Mouse (Mus musculus): ENCODE results near the gene Ralgapa2. TPM values are rescaled to one million over a fixed set of nuclear protein-coding genes. Genes with fewer than 3 reads are reported as not detected.
A peak's percentile ranks its signal among the peaks of the same experiment; 100 is the strongest.
"Not testable (repeated sequence)": the region's sequence is repeated elsewhere in the genome, so short reads cannot be mapped to it uniquely, and the experiment has no call there.

The Ralgapa2 gene
- total RNA-seq, 2 experiments from 2014 or later, result 10.2 to 22.8 TPM

DNA sequence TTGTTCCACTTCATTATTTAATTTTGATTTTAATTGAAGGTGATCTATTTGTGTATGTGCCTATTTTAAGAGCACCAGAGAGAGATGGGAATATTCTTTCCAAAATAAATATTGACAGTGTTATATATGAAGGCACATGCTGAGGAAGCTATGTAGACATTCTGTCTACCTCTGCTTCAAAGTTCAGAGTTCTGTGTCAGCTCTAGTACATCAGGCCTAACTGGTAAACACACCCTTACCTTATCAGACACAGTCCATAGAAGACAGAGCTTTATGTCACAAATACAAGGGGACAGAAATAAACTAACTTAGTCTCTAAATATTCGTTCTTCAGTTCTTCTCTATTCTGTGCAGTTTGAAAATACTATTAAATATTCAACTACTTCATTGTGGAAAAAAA, 12.1 kb downstream of the Ralgapa2 start:
- no peak for ATAC-seq (replicated peaks; ENCODE audit: low FRiP score, poor library complexity, severe bottlenecking)

DNA sequence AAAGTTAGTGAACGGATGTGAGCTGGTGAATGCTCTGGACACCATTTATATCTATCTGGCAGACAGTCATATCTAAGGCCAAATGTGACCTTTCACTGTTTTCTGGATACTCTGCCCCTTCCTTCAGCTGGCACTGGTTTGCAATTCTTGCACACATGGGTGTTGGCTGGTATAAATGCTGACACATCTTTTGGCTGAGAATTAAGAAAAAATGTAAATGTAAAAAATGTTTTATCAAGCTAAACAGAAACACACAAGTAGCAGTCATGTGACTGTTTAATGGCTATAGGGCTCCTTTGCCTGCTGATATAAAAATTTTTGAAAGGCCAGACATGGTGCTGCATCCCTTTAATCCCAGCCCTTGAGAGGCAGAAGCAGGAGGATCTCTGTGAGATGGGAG, 13.0 kb downstream of the Ralgapa2 start:
- peak; percentile 64 for ATAC-seq (replicated peaks; ENCODE audit: low FRiP score, poor library complexity, severe bottlenecking)

DNA sequence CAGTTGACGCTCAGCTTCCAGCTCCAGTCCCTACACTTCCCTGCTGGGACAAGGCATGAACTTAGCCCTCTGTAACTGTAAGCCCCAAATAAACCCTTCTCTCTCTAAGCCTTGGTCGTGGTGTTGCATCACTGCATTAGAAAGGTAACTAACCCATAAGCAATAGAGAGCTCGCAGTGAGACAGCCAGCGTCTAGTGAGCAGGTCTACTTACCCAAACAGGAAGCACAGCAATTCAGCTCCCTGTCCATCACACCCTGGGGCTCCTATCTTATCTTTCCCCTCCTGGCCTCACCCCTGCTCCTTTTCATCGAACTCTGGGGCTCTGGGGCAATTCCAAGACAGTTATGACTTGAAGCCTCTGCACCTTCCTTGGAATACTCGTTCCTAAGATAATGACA, 13.8 kb downstream of the Ralgapa2 start:
- peak; percentile 52 for ATAC-seq (replicated peaks; ENCODE audit: low FRiP score, poor library complexity, severe bottlenecking)

DNA sequence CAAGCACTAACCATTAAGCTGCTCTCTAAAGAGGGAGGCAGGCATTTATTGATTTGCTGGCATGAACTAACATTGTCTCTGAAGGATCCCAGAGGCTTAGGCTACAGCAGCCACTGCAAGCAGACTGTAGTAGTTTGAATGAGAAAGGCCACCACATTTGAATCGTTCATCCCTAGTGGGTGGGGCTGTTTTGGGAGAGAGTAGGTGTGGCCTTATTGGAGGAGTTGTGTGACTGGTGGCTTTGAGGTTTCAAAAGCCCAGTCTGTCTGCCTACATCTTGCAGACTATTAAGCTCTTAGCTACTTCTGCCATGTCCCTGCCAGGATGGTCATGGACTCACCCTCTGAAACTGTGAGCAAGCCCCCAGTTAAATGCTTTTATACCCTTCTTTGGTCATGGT, 15.1 kb downstream of the Ralgapa2 start:
- ATAC-seq (replicated peaks; ENCODE audit: low FRiP score, poor library complexity, severe bottlenecking), result peak; percentile 71

DNA sequence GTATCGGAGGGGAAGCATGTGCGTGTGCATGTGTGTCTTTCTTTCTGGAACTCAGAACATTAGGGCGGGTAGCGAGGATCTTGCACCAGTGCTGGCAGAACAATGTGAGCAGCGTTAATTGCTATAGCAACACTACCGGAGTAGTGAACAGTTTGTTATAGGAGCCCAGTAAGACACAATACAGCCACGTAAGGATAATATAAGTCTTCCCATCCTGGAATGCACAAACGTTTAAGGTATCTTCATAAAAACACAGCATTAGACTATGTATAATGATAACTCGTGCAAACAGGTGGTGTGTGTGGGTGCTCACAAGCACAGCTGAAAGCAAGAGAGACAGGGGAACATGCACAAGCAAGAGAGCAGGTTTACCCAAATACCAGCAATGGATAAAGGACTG, 16.4 kb downstream of the Ralgapa2 start:
- no peak for ATAC-seq (replicated peaks; ENCODE audit: low FRiP score, poor library complexity, severe bottlenecking)

DNA sequence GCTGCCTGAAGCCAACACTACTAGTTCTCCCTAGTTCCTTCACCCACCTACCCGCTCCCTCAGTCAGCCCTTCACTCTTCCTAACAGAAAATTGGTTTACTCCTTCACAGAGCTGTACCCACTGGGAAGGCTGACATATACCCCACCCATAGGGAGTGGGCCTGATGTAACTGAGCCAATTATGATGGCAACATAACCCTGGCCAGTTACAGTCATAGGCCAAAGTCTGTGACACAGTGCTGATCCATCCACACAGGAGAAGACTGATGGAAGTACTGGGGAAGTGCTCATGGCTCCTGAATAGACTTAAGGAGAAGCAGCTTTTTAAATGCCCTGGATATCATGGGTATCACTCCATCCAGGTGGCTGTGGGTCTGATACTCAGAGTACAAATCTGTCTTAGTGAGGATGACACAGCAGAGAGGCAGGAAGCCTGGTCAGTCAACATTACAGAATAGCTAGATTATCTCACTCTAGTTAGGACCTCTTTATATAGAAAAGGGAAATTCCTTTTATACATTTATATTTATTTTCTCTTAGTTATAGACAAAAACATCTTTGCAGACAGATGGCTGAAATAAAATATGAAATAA, 18.7 kb downstream of the Ralgapa2 start:
- ATAC-seq (replicated peaks; ENCODE audit: low FRiP score, poor library complexity, severe bottlenecking), result no peak

DNA sequence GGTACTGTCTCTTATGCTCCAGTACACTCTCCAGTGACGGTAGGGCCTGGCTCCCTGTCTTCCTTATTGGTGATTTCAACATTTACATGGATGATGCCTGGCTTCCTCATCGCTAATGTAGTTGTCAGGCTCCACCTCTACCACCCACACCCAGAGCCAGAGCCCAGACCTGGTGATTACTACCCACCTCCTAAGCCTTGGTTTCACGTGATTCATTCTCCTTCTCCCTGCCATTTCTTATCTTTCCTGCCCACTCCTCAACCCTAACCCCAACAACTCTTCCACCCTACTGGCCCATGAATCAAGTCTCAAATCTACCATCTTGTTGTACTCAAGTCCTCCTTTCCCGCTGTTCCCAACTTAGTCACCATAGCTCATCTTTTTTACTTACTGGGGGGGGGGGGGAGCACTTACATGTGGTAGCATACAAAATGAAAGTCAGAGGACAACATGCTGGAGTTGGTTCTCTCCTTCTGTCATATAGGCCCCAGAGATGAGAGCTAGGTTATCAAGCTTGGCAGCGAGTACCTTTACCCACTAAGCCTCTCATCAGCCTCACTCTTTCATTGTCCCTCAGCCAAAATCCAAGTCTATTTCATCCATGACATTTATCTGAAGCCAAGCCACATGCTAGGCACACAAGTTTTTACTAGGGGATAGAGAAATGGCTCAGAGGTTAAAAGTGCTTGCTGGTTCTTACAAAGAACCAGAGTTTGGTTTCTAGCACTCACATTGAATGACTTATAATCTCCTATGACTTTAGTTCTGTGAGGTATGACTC, 20.1 kb downstream of the Ralgapa2 start:
- no peak for ATAC-seq (replicated peaks; ENCODE audit: low FRiP score, poor library complexity, severe bottlenecking)

DNA sequence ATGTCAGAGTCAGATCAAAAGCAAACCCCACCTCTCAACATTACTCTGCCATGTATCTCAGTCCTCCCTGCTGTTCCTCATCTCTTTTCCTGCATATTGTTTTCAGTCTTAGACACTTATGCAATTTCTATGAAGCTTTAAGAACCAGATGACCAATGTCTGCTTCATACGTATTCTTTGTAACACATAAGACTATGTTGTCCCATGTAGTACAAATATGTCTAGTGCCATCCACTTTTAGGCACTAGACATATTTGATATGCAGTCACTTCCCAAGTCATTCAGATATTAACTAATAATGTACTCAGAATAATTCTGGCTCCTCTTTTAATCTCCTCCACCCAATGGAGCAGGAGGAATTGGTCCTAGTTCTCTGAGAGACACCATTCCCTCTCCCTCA, 21.2 kb downstream of the Ralgapa2 start:
- ATAC-seq (replicated peaks; ENCODE audit: low FRiP score, poor library complexity, severe bottlenecking), result no peak

DNA sequence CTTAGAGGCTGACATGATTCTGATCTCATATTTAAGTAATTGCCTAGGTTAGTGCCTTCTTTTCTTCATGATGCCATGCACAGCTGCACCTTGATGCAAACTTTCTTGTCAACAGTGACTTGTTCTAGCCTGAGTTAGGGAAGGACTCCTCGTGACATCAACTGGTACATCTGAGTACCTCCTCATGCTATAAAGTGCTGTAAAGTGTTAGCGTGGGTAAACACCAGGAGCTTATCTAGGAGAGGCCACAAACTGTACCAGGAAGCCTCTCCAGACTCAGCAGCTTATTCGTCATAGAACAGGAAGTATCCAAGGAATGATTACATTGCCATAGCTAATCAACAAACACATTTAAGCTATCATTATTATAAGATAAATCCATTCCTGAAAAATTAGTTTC, 23.9 kb downstream of the Ralgapa2 start:
- ATAC-seq (replicated peaks; ENCODE audit: low FRiP score, poor library complexity, severe bottlenecking), result no peak

DNA sequence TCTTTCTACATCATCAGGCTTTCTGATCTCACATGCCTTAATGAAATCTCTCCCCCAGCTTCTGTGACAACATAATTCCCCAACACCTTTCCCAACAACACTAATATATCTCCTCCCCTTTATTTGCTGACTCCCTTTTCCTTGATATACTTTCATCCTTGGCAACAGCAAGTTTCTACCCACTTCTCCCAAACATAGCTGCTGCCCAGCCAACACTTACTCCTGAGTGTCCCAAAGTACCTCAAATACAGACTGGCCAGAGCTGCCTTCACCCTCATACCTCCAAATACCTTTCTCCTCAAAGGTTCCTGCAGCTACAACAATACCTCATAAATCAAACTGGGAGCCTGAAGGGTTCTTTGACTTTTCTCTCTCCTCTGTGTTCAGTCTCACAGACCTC, 29.3 kb downstream of the Ralgapa2 start:
- ATAC-seq (replicated peaks; ENCODE audit: low FRiP score, poor library complexity, severe bottlenecking), result no peak

DNA sequence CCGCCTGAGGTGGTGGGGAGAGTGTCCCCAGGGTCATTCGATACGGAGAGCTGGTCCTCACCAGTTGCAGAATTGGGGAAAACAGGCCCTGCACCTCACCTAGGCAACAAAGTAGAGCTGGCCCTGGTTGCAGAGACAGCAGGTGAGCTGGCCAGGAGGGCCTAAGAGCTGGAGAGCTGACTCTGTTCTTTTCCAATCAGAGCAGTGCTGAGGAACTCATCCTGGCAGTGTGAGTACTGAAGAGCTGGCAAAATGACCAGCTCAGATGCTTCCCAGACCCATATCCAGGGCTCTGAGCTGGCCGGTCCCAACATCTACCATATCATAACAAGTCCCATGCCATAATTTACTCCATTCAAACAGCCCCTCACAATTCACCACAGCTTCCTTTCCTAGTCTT, 34.7 kb downstream of the Ralgapa2 start:
- ATAC-seq (replicated peaks; ENCODE audit: low FRiP score, poor library complexity, severe bottlenecking), result 0 out of 2 replicates have a peak, but pooled peaks have one; percentile 35

DNA sequence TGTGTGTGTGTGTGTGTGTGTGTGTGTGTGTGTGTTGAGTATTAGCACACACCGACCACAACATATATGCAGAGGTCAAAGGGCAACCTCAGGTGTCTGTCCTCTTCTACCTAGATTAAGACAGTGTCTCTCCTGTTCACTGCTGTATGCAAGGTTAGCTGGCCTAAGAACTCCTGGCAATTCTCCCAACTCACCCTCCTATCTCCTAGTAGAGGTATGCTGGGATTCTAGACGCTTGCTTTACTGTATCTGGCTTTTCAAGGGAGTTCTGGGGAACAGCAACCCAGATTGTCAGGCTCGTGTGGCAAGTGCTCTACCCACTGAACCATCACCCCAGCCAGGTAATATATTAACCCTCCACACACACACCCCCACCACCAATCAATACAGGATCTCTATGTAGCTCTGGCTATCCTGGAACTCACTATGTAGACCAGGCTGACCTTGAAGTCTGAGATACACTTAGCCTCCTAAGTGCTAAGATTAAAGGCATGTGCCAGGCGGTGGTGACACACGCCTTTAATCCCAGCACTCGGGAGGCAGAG, 35.6 kb downstream of the Ralgapa2 start:
- no peak for ATAC-seq (replicated peaks; ENCODE audit: low FRiP score, poor library complexity, severe bottlenecking)

DNA sequence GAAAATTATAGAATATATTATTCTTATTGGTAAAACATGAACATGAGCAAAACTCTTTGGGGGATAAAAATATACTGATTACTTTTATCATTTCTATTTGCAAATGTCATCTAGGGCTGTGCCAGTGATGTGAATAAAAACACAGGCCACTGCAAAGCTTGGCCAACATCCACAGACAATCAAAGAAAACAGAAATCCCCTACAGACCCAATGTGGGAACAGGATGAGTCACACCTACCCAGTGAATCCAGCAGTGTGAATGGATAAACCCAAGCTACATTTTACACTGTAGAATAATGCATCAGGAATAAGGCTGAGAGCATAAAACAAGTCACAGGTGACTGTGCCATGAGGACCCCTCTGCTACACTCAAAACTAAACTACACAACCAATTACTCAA, 36.1 kb downstream of the Ralgapa2 start:
- no peak for ATAC-seq (replicated peaks; ENCODE audit: low FRiP score, poor library complexity, severe bottlenecking)

DNA sequence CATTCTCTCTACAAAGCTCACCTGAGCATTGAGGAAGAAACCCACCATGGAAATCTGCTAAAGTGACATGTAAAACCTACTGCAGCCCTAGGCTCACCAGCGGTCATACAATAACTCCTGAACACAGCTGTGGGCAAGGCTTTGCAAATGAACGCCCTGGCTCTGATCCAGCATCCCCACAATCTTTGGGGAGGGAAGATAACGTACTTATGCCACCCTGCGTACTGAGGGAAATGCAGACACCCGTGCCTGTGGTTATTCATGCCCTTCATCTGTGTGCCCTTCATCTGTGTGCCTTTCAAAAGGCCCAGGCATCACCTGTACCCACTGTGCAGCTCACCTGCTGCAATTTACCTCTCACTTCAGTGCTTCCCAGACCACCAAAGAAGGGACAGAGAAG, 41.2 kb downstream of the Ralgapa2 start:
- peak; percentile 80 for ATAC-seq (replicated peaks; ENCODE audit: low FRiP score, poor library complexity, severe bottlenecking)

DNA sequence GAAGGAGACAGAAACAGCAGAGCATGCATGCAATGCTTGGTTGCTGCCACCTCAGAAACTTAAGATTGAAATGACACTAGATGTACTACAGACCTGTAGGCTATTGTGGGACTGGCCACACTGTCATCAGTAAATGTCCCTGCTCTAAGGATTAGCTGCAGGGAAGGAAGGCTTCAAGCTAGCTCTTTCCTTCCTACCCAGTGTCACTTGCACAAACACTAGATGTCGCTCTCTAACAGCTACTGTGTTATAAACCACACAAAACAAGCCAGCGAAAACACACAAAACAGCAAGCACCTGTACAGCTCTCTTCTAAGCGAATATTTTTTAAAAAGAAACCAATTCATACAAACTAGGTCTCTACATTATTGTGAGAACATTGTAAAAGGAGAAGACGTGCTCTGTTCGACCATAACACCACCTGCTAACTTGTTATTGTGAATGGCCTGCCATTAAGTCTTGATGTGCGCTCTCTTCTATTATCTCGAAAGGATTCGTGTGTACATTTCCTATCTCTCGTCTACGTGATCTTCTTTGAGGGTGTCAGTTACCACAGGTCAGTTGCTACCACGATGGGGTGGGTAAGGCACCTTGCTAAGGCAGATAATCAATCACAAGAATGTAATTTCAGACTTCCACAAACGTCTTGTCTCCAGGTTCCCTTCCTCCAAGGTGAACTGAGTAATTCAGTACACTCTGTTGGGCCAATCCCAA, 42.3 kb downstream of the Ralgapa2 start:
- ATAC-seq (replicated peaks; ENCODE audit: low FRiP score, poor library complexity, severe bottlenecking), result peak; percentile 64; the same call in 1 of the 2 replicates

DNA sequence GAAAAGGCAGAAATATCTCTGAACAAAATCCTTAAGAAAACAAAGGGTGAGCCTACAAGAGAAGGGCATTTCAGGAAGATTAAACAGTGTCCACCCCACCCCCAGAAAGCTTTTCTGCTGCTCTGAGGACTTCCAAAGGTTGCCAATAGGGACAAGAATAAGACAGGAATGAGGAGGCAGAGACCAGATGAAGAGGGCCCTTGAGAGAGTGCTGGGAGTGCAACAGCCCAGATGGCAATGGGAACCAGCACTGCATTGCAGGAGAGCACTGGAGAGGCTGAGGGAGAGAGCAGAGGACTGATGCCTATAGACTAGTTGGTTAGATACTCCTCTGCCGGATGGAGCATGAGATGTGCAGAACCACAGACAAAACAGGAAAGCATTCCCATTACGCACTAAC, 43.2 kb downstream of the Ralgapa2 start:
- ATAC-seq (replicated peaks; ENCODE audit: low FRiP score, poor library complexity, severe bottlenecking), result no peak

DNA sequence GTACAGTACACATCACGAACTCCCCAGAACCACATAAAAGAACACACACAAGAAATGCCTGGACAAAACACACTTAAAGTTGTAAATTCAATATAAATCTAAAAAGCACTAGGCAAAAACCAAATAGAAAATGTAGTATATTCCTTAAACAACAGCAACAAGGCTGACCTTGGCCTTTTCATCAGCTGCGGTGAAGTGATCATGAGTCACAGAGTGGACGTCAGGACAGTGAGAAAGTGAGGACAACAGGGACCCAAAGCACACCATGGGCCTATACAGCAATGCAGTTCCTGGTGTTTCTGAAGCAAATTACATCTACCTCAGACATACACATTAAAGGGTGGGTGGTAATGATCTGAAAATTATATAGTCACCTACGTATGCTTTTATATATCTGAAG, 44.1 kb downstream of the Ralgapa2 start:
- no peak for ATAC-seq (replicated peaks; ENCODE audit: low FRiP score, poor library complexity, severe bottlenecking)

DNA sequence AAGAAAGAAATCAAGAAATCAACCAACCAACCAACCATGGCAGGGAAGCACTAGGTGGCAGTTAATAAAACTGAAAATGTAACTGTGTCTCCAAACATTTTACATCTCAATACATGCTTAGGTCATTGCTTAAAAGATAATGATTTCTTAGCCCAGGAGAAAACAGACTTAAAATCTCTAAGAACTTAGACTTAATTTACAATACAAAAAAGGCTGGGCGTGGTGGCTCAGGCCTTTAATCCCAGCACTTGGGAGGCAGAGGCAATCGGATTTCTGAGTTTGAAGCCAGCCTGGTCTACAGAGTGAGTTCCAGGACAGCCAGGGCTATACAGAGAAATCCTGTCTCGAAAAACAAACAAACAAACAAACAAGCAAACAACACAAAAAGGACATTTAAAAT, 45.3 kb downstream of the Ralgapa2 start:
- ATAC-seq (replicated peaks; ENCODE audit: low FRiP score, poor library complexity, severe bottlenecking), result not testable (repeated sequence)

DNA sequence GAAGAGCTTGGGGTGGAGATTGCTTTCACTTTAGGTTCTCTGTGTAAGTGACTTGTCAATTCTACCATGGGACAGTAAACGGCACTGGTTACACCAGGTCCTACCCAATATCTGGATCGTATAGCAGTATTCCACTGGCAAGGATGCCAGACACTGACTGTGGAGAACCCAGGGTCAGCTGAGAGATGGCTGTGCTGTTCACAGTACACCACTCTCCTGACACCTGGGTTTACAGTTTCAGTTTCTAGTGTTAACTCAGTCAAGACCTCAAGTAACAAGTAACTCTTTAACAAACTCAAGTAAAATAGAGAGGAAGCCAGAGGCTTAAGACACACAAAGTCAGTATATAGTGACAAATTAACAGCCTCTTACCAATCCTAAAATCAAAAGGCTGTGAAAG, 54.6 kb downstream of the Ralgapa2 start:
- ATAC-seq (replicated peaks; ENCODE audit: low FRiP score, poor library complexity, severe bottlenecking), result no peak

DNA sequence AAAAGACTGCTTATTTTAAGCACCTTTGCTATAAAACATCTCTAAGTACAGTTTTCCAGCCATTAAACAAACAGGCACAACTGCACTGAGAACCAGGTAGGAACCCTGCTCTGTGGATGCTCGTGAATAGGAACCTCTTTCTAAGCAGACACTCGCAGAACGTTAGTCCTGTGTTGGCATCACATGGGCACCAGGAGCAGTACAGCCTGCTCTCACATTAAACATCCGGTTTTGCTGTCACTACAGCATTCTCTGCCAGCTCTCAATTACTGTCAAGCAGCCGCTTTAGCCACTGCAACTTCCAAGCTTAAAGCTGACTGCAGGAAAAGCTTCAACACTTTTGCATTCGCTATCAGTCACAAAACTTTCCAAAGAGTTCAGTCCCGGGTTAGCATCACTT, 55.5 kb downstream of the Ralgapa2 start:
- no peak for ATAC-seq (replicated peaks; ENCODE audit: low FRiP score, poor library complexity, severe bottlenecking)

DNA sequence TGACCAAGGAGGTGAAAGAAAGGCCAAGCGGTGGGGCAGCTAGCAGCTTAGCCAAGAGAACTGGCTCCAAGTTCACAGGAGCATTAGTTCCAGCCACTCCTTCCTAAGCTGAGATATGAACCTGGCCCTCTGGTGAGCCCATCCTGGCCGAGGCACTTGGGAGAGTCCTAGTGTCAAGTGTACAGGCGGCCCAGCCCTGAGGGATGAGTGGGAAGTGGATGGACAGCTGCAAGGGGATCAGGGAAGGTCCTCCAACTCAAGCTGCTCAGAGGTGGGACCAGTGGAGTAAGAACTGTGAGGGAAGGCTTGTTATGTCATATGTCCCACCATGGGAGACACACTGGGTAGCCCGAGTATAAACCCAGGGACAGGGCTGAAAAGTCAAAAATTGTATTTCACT, 56.1 kb downstream of the Ralgapa2 start:
- ATAC-seq (replicated peaks; ENCODE audit: low FRiP score, poor library complexity, severe bottlenecking), result no peak
